Mouse (Mus musculus): ENCODE results near the gene Cdc42ep4. TPM values are rescaled to one million over a fixed set of nuclear protein-coding genes. Genes with fewer than 3 reads are reported as not detected.

Cdc42ep4 gene
- total and polyA plus RNA-seq, 3 experiments = 96.8 to 228 (median 142) TPM

DNA sequence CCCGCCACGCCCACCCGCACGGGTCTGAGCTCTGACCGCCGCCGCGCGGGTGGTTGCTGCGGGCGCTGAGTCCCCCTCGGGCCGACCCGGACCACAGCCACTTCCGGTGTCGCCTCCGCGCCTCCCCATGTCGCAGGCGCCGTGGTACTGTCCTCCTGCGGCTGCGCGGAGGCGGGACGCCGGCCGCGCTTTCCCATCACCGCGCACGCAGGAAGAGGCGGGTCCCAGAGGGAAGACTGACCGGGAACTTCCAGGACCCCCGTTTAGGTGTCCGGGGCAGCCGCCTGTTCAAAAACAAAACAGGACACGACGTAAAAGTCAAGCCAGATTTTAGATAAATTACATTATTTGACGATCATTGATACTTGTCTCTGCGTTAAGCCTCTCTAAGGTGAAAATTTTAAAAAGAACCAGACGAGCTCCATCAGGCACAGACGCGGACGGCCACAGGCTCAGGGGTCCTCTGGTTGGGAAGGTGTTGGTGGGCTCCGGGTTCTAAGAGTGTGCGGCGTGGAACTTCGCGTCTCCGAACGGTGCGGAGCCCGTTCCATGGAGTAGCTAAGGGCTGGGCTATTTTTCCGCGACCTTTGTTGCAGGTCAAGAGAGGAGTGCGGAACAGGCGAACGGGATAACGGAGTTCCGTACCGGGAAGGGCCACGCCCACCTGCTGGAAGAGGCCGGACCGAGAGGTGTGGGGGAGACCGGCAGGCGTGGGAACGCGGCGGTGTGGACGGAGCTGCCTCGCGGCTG lies 67.5 kb downstream of the Cdc42ep4 start, which contains the start of the genes Fam104a and D11Wsu47e:
Gene Fam104a, minus strand, starts transcription at position 199 of the 750 bp plus-strand sequence.
Gene D11Wsu47e, plus strand, starts transcription at position 456 of the 750 bp plus-strand sequence.
- DNase-seq = peak; percentile 97

DNA sequence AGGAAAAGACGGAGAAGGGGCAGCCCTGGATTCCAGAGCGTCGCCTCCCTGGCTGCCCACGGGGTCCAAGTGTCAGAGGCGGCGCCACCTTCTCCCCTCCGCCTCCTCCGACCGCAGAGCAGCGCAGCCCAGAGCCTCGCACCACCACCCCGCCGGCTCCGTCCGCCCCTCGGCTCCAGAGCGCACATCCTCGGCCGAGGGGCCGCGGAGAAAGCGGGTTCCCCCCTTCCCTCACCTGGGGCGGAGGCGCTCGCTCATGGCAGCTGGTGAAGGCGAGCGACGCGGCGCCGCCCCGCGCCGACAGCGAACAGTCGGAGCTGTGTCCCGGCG lies 68.1 kb downstream of the Cdc42ep4 start:
- DNase-seq = no peak

DNA sequence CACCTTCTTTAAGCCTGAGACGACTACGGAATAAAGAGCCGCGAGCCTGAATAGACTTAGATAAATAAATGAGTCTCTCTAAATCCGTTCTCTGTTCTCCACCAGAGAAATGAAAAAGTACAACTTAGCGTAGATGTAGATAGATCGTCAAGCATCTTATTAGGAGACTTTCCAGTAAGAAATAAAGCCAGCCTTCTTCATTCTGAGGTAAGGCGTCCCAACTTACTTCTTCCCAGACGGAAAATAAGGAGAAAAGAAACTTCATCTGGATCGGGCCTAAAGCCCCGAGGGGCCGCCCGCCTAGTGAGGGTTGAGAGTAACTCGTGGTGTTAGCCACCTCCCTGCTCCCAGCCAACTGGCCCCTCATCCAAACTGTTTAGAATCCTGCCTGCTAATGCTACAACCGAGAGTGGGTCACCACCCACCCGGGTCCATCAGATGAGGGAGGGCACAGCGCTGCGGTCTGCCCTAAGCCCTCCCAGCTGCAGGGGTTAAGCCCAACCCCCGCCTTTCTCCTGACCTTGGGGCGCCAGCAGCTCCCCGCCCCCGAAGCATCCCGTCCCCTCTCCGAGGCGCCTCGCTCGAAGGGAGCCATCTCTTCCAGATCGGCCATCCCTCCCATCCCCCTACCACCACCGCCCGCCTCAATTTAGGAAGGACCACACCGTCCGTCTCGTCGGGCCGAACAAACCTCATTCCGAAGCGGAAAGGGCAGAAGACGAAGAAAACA lies 68.6 kb downstream of the Cdc42ep4 start:
- peak; percentile 86 for DNase-seq

DNA sequence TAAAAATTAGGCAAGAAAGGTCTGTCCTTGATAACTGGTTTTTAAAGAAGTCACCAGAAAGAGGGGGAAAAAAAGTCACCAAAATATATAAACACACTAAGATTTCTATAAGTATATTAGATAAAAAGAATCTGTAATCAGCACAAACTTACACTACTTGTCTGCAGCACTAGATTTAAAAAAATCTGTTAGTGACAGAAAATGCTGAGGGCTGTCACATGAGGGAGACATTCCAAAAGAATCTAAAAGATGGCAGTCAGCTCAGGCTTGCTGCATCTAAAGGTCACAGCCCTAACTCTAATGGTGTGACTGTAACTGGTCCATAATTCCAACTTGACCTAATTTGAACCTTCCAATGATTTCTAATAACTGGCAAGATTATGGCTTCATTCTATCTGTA lies 69.7 kb downstream of the Cdc42ep4 start:
- no peak for DNase-seq

DNA sequence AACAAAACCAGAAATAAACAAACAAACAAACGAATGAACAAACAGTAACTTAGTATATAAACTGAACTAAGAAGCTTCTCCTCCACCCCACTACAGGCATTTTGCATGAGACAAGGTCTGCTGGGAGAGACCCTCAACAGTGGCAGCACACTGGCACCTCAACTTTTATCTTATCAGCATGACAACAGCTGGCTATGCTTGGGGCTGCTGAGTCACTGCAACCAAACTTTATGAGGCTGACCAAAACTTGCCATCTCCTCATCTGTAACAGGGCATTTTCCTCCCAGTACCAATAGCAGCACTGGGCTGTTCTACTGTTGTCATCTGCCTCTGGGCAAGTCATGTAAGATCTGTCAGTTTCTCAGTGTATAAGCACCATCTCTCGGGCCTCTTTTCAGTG lies 70.7 kb downstream of the Cdc42ep4 start:
- DNase-seq = no peak

DNA sequence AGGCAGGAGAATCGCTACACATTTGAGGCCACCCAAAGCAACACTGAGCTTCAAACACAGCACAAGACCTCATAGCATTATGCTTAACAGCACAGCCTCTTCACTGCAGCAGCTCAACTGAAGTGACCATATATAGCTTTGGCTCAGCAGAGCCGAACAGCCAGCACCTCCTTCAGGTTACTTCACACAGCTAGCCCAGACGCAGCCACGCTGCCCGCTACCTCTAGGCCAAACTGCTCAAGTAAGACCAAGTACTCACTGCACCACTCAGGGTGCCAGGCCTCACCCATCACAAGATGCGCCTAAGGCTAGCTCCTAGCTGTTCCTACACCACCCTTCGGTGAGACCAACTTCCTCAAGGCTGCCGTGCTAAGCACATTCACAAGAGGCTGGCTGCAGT lies 73.3 kb downstream of the Cdc42ep4 start:
- no peak for DNase-seq

DNA sequence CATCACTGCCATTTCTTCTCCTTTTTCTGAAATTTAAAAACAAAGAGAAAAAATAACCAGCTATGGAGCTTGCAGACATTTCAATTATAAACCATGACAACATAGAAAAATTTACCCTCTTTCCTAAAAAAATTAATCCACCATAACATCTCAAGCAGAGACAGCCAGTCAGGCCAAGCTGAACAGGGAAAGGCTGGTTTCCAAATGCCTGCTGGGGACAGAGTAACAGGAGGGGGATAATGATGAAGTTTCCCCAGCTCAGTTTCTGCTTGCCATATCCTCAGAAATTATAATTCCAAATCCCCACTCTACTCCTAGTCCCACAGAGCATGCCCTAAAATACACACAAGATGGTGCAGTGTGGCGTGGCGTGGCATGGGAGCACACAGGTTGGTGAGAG lies 74.3 kb downstream of the Cdc42ep4 start:
- DNase-seq = no peak

Other genes starting within 250 kb of the Cdc42ep4 start
- 1 to 10 TPM; 3.2 to 4.7 TPM for gene Sstr2, start 132.5 kb downstream of the Cdc42ep4 start, total RNA-seq (2021)
- 2.4 and 2.5 TPM in 2 replicates for gene Sstr2, start 132.5 kb downstream of the Cdc42ep4 start, polyA plus RNA-seq (2012; rRNA removed)
- gene Cog1, start 102.7 kb downstream of the Cdc42ep4 start, total RNA-seq (2021) = 10 to 100 TPM; 37.8 to 48.0 TPM
- 57.8 and 60.2 TPM in 2 replicates for gene Cog1, start 102.7 kb downstream of the Cdc42ep4 start, polyA plus RNA-seq (2012; rRNA removed)
- gene Slc39a11, start 101.8 kb downstream of the Cdc42ep4 start, total RNA-seq (2021) = 10 to 100 TPM; 22.9 to 34.4 TPM
- gene Slc39a11, start 101.8 kb downstream of the Cdc42ep4 start, polyA plus RNA-seq (2012; rRNA removed) = 31.5 and 32.1 TPM in 2 replicates
- gene Fam104a, start 67.7 kb downstream of the Cdc42ep4 start, total RNA-seq (2021) = 10 to 100 TPM; 34.4 to 35.9 TPM
- 52.0 and 52.3 TPM in 2 replicates for gene Fam104a, start 67.7 kb downstream of the Cdc42ep4 start, polyA plus RNA-seq (2012; rRNA removed)
- 10 to 100 TPM; 13.4 to 17.8 TPM for gene D11Wsu47e, start 67.5 kb downstream of the Cdc42ep4 start, total RNA-seq (2021)
- 3.2 and 4.0 TPM in 2 replicates for gene D11Wsu47e, start 67.5 kb downstream of the Cdc42ep4 start, polyA plus RNA-seq (2012; rRNA removed)
- gene Cpsf4l, start 41.9 kb downstream of the Cdc42ep4 start, total RNA-seq (2021) = 1 to 10 TPM in 1 of 2 experiments, under 1 TPM in 1; 0.46 to 1.2 TPM
- 0.09 TPM in 1 of 2 replicates, not detected in the other for gene Cpsf4l, start 41.9 kb downstream of the Cdc42ep4 start, polyA plus RNA-seq (2012; rRNA removed)